Mouse (Mus musculus) MEL (cell line): ENCODE data around the gene Rnf217. TPM values are rescaled to one million over a fixed set of nuclear protein-coding genes. Genes with fewer than 3 reads are reported as not detected.

Experiments
- DNase-seq: peaks from one replicate; pipeline ENCODE4 v3.0.0; 2011; ENCODE audit warnings: low read depth, low spot score
- H3K27ac ChIP-seq: 2 replicates; pipeline ENCODE4 v1.5.1; 2012; ENCODE audit warnings: low read depth, mild to moderate bottlenecking, control low read depth, low read length, moderate library complexity; ENCODE audit not compliant: control insufficient read depth
- H3K27me3 ChIP-seq, 2 experiments: fragments of 150-350 bp in 1 of 2; sonication (generic) in 1 of 2; 2 replicates each; pipeline ENCODE4 v1.6.1; 2012; ENCODE audit warnings: low read length in 2 of 2, mild to moderate bottlenecking in 2 of 2, improper control_type of control experiment in 1 of 2, moderate library complexity in 1 of 2; ENCODE audit not compliant: insufficient read depth in 2 of 2, control insufficient read depth in 1 of 2
- H3K36me3 ChIP-seq, 2 experiments: 2 replicates each; pipeline ENCODE4 v1.6.1; 2012 to 2014; ENCODE audit warnings: low read length in 2 of 2, improper control_type of control experiment in 1 of 2, inconsistent platforms in 1 of 2, mild to moderate bottlenecking in 1 of 2; ENCODE audit not compliant: insufficient read depth in 2 of 2, control insufficient read depth in 1 of 2
- H3K4me1 ChIP-seq, 2 experiments: fragments of 150-350 bp in 1 of 2; sonication (generic) in 1 of 2; 2 replicates each; pipeline ENCODE4 v1.6.1; 2012; ENCODE audit warnings: low read length in 2 of 2, improper control_type of control experiment in 1 of 2, mild to moderate bottlenecking in 1 of 2; ENCODE audit not compliant: insufficient read depth in 2 of 2, control insufficient read depth in 1 of 2
- H3K4me3 ChIP-seq, 2 experiments: fragments of 150-350 bp in 1 of 2; sonication (generic) in 1 of 2; 2 replicates each; pipeline ENCODE4 v1.5.1; 2012; ENCODE audit warnings: low read depth in 2 of 2, low read length in 2 of 2, mild to moderate bottlenecking in 2 of 2, moderate library complexity in 2 of 2, control low read depth in 1 of 2, improper control_type of control experiment in 1 of 2; ENCODE audit not compliant: control insufficient read depth in 1 of 2, insufficient read depth in 1 of 2
- H3K79me2 ChIP-seq: 2 replicates; pipeline ENCODE4 v1.6.1; 2012; ENCODE audit warnings: mild to moderate bottlenecking, low read length, moderate library complexity; ENCODE audit not compliant: control insufficient read depth, poor library complexity, insufficient read depth
- H3K9ac ChIP-seq: 2 replicates; pipeline ENCODE4 v1.6.1; 2012; ENCODE audit warnings: low read depth, mild to moderate bottlenecking, control low read depth, low read length, moderate library complexity; ENCODE audit not compliant: control insufficient read depth, poor library complexity, severe bottlenecking
- H3K9me3 ChIP-seq: fragments of 150-350 bp; sonication (generic); replicated peaks from 2 replicates; pipeline ENCODE4 v1.6.1; 2012; ENCODE audit warnings: mild to moderate bottlenecking, low read length, improper control_type of control experiment, moderate library complexity; ENCODE audit not compliant: insufficient read depth
- BHLHE40 ChIP-seq: IDR thresholded peaks from 2 replicates; pipeline ENCODE4 v1.6.1; 2012; ENCODE audit warnings: low read depth, mild to moderate bottlenecking, inconsistent platforms, low read length, improper control_type of control experiment, borderline replicate concordance
- CHD2 ChIP-seq: IDR thresholded peaks from 2 replicates; pipeline ENCODE4 v1.6.1; 2011; ENCODE audit warnings: low read length, improper control_type of control experiment
- CTCF ChIP-seq, 3 experiments: IDR thresholded peaks in 2 of 3; conservative IDR thresholded peaks in 1 of 3; 2 replicates each; pipeline ENCODE4 v1.5.1; 2011 to 2012; ENCODE audit warnings: low read length in 3 of 3, low read depth in 2 of 3, mild to moderate bottlenecking in 2 of 3, improper control_type of control experiment in 1 of 3, inconsistent platforms in 1 of 3, mixed read lengths in 1 of 3, moderate library complexity in 1 of 3; ENCODE audit not compliant: control insufficient read depth in 1 of 3, insufficient read depth in 1 of 3, poor library complexity in 1 of 3, severe bottlenecking in 1 of 3
- E2F4 ChIP-seq: IDR thresholded peaks from 2 replicates; pipeline ENCODE4 v1.6.1; 2011; ENCODE audit warnings: low read depth, low read length, improper control_type of control experiment, borderline replicate concordance
- ELF1 ChIP-seq: IDR thresholded peaks from 2 replicates; pipeline ENCODE4 v1.6.1; 2014; ENCODE audit warnings: low read depth, mild to moderate bottlenecking, inconsistent platforms, low read length, improper control_type of control experiment, moderate library complexity
- EP300 ChIP-seq, 2 experiments: IDR thresholded peaks; 2 replicates each; pipeline ENCODE4 v1.6.1; 2011; ENCODE audit warnings: improper control_type of control experiment in 2 of 2, low read length in 2 of 2, low read depth in 1 of 2, mild to moderate bottlenecking in 1 of 2
- ETS1 ChIP-seq: IDR thresholded peaks from 2 replicates; pipeline ENCODE4 v1.6.1; 2012; ENCODE audit warnings: low read depth, mild to moderate bottlenecking, inconsistent platforms, low read length, improper control_type of control experiment, moderate library complexity
- GABPA ChIP-seq: IDR thresholded peaks from 2 replicates; pipeline ENCODE4 v1.6.1; 2012; ENCODE audit warnings: low read depth, mild to moderate bottlenecking, inconsistent platforms, low read length, improper control_type of control experiment, moderate library complexity
- GATA1 ChIP-seq: IDR thresholded peaks from 2 replicates; pipeline ENCODE4 v1.6.1; 2011; ENCODE audit warnings: low read depth, low read length, improper control_type of control experiment
- HCFC1 ChIP-seq: IDR thresholded peaks from 2 replicates; pipeline ENCODE4 v1.6.1; 2012; ENCODE audit warnings: low read depth, mild to moderate bottlenecking, inconsistent platforms, low read length, improper control_type of control experiment, moderate library complexity
- JUND ChIP-seq: IDR thresholded peaks from 2 replicates; pipeline ENCODE4 v1.6.1; 2011; ENCODE audit warnings: low read depth, mild to moderate bottlenecking, improper control_type of control experiment, low read length
- KAT2A ChIP-seq: conservative IDR thresholded peaks from 2 replicates; pipeline ENCODE4 v1.6.1; 2012; ENCODE audit warnings: low read depth, low read length, improper control_type of control experiment, inconsistent platforms
- MAFK ChIP-seq: IDR thresholded peaks from 2 replicates; pipeline ENCODE4 v1.6.1; 2011; ENCODE audit warnings: low read depth, mild to moderate bottlenecking, low read length, improper control_type of control experiment, borderline replicate concordance
- MAZ ChIP-seq: IDR thresholded peaks from 2 replicates; pipeline ENCODE4 v1.6.1; 2012; ENCODE audit warnings: low read depth, mild to moderate bottlenecking, inconsistent platforms, low read length, improper control_type of control experiment
- MEF2A ChIP-seq: IDR thresholded peaks from 2 replicates; pipeline ENCODE4 v1.6.1; 2014; ENCODE audit warnings: low read depth, mild to moderate bottlenecking, inconsistent platforms, low read length, improper control_type of control experiment; ENCODE audit not compliant: poor library complexity, insufficient replicate concordance, severe bottlenecking; ENCODE audit errors: extremely low read depth
- MXI1 ChIP-seq: IDR thresholded peaks from 2 replicates; pipeline ENCODE4 v1.6.1; 2011; ENCODE audit warnings: mild to moderate bottlenecking, low read depth, low read length, improper control_type of control experiment
- NRF1 ChIP-seq: IDR thresholded peaks from 2 replicates; pipeline ENCODE4 v1.6.1; 2014; ENCODE audit warnings: low read depth, mild to moderate bottlenecking, inconsistent platforms, low read length, improper control_type of control experiment, moderate library complexity; ENCODE audit not compliant: poor library complexity, insufficient read depth, severe bottlenecking
- POLR2A ChIP-seq, 2 experiments: IDR thresholded peaks; 2 replicates each; pipeline ENCODE4 v1.6.1; 2011 to 2012; ENCODE audit warnings: low read length in 2 of 2, mild to moderate bottlenecking in 2 of 2, control low read depth in 1 of 2, improper control_type of control experiment in 1 of 2, low read depth in 1 of 2, moderate library complexity in 1 of 2; ENCODE audit not compliant: control insufficient read depth in 1 of 2, insufficient read depth in 1 of 2, poor library complexity in 1 of 2
- POLR2AphosphoS5 ChIP-seq: IDR thresholded peaks from 2 replicates; pipeline ENCODE4 v1.6.1; 2012; ENCODE audit warnings: low read depth, borderline replicate concordance, mild to moderate bottlenecking, inconsistent platforms, low read length, moderate library complexity, mixed read lengths
- RAD21 ChIP-seq: IDR thresholded peaks from 2 replicates; pipeline ENCODE4 v1.6.1; 2011; ENCODE audit warnings: mild to moderate bottlenecking, low read depth, low read length, improper control_type of control experiment
- RCOR1 ChIP-seq: IDR thresholded peaks from 2 replicates; pipeline ENCODE4 v1.6.1; 2012; ENCODE audit warnings: low read depth, mild to moderate bottlenecking, inconsistent platforms, low read length, improper control_type of control experiment
- SIN3A ChIP-seq: IDR thresholded peaks from 2 replicates; pipeline ENCODE4 v1.6.1; 2012; ENCODE audit warnings: low read length, improper control_type of control experiment, inconsistent platforms
- SMC3 ChIP-seq: IDR thresholded peaks from 2 replicates; pipeline ENCODE4 v1.6.1; 2011; ENCODE audit warnings: low read depth, low read length, improper control_type of control experiment
- TAL1 ChIP-seq: IDR thresholded peaks from 2 replicates; pipeline ENCODE4 v1.6.1; 2012; ENCODE audit warnings: mild to moderate bottlenecking, inconsistent platforms, low read length, moderate library complexity, mixed read lengths
- TCF12 ChIP-seq: IDR thresholded peaks from 2 replicates; pipeline ENCODE4 v1.6.1; 2014; ENCODE audit warnings: low read depth, mild to moderate bottlenecking, inconsistent platforms, low read length, improper control_type of control experiment, moderate library complexity
- UBTF ChIP-seq: IDR thresholded peaks from 2 replicates; pipeline ENCODE4 v1.6.1; 2012; ENCODE audit warnings: low read depth, mild to moderate bottlenecking, inconsistent platforms, low read length, improper control_type of control experiment, moderate library complexity, borderline replicate concordance; ENCODE audit not compliant: insufficient read depth
- ZC3H11A ChIP-seq: IDR thresholded peaks from 2 replicates; pipeline ENCODE4 v1.6.1; 2012; ENCODE audit warnings: low read depth, mild to moderate bottlenecking, inconsistent platforms, low read length, improper control_type of control experiment
- ZMIZ1 ChIP-seq: IDR thresholded peaks from 2 replicates; pipeline ENCODE4 v1.6.1; 2012; ENCODE audit warnings: low read depth, mild to moderate bottlenecking, inconsistent platforms, low read length, improper control_type of control experiment, moderate library complexity
- ZNF384 ChIP-seq: IDR thresholded peaks from 2 replicates; pipeline ENCODE4 v1.6.1; 2012; ENCODE audit warnings: low read depth, mild to moderate bottlenecking, inconsistent platforms, low read length, improper control_type of control experiment
- polyA plus RNA-seq, 2 experiments: library from polyadenylated mRNA; stranded (reverse) in 1 of 2; unstranded in 1 of 2; fragments of >175 nt in 1 of 2; fragments of >200 nt in 1 of 2; gene quantifications; 2 replicates each; pipeline versions ENCODE4 v1.2.1 to v1.2.4; 2012; ENCODE audit warnings: low replicate concordance in 2 of 2, low read depth in 1 of 2; ENCODE audit not compliant: insufficient read length in 2 of 2, insufficient read depth in 1 of 2, missing spikeins in 1 of 2
- total RNA-seq: library from RNA; depleted of rRNA; stranded (reverse); fragments of 300-350 nt; gene quantifications from 2 replicates; pipeline ENCODE4 v1.2.3, GENCODE M21; 2012

The Rnf217 gene
- total and polyA plus RNA-seq, 3 experiments = not detected

- Histone ChIP-seq H3K4me3 (no peak overlapping the region), H3K9ac (no peak overlapping the region), H3K27ac (no peak overlapping the region), H3K27me3 (no peaks in the 10 kb centered on the region), H3K79me2 (no peaks in the 10 kb centered on the region), H3K9me3 (no peaks in the 10 kb centered on the region), H3K4me1 (no peaks in the 10 kb centered on the region), H3K36me3 (no peaks in the 10 kb centered on the region)
- DNase-seq = no peak
- TF ChIP-seq TAL1 (no peak), ZMIZ1 (no peak), GABPA (no peak), EP300 (IDR thresholded peaks at IDR 0.05; ENCODE audit: low read depth in 1 of 2, low read length in 2 of 2) (no peak), MAZ (no peak), ETS1 (no peak), CTCF (IDR thresholded peaks at IDR 0.05 in 2 of 3, conservative IDR thresholded peaks at IDR 0.05 in 1 of 3; ENCODE audit: control insufficient read depth in 1 of 3, insufficient read depth in 1 of 3, low read depth in 2 of 3, low read length in 3 of 3, poor library complexity in 1 of 3, severe bottlenecking in 1 of 3) (no peak), ZNF384 (no peak), BHLHE40 (no peak), ELF1 (no peak), RCOR1 (no peak), MAFK (no peak), TCF12 (no peak), ZC3H11A (no peak), SIN3A (no peak), POLR2A (IDR thresholded peaks at IDR 0.05; ENCODE audit: control insufficient read depth in 1 of 2, insufficient read depth in 1 of 2, low read depth in 1 of 2, low read length in 2 of 2, poor library complexity in 1 of 2) (no peak), RAD21 (no peak), GATA1 (no peak), HCFC1 (no peak), SMC3 (no peak)
These were observed 55.7 kb downstream of the Rnf217 start for GRCm38 (mm10) chr10:31553302-31553701.

GRCm38 (mm10) chr10:31551850-31552249 is 57.1 kb downstream of the Rnf217 start:
- TF ChIP-seq RCOR1 (no peak), KAT2A (no peak), TCF12 (no peak), GATA1 (no peak), MEF2A (no peak), UBTF (no peak), SMC3 (no peak), ETS1 (no peak), MXI1 (no peak), NRF1 (no peak), E2F4 (no peak), POLR2A (IDR thresholded peaks at IDR 0.05; ENCODE audit: control insufficient read depth in 1 of 2, insufficient read depth in 1 of 2, low read depth in 1 of 2, low read length in 2 of 2, poor library complexity in 1 of 2) (no peak), JUND (no peak), CTCF (IDR thresholded peaks at IDR 0.05 in 2 of 3, conservative IDR thresholded peaks at IDR 0.05 in 1 of 3; ENCODE audit: control insufficient read depth in 1 of 3, insufficient read depth in 1 of 3, low read depth in 2 of 3, low read length in 3 of 3, poor library complexity in 1 of 3, severe bottlenecking in 1 of 3) (no peak), ZMIZ1 (no peak), EP300 (IDR thresholded peaks at IDR 0.05; ENCODE audit: low read depth in 1 of 2, low read length in 2 of 2) (no peak), POLR2AphosphoS5 (no peak), CHD2 (no peak)
- H3K4me3 ChIP-seq = no peak overlapping the region
- H3K79me2 ChIP-seq = no peaks in the 10 kb centered on the region
- no peaks in the 10 kb centered on the region for H3K4me1 ChIP-seq
- H3K27me3 ChIP-seq = no peaks in the 10 kb centered on the region
- H3K9ac ChIP-seq = no peak overlapping the region
- no peaks in the 10 kb centered on the region for H3K36me3 ChIP-seq
- no peak overlapping the region for H3K27ac ChIP-seq
- no peaks in the 10 kb centered on the region for H3K9me3 ChIP-seq
- DNase-seq = no peak
